Mouse (Mus musculus): ENCODE measurements around the gene Cd40lg.

DNA sequence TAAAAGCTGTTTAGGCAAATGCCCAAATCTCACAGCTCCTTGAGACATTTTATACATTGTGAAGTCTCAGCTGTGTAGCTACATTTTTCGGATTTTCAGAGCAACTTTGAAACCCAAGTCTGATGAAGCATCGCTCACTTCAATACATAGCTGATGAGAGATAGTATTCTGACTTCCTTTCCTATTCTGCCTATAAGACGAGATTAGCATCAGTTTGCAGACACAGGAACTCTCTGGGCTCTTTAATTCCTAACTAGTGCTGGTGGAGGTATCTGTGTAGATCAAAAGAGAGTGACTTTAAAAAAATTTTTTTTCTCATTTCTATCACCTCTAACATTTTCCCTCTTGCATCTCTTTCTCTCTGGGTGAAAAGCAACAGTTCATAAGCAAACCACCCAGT, 26.6 kb downstream of the Cd40lg start:
- TF ChIP-seq CTCF (conservative IDR thresholded peaks at IDR 0.05; ENCODE audit: low read length) (no peak), NANOG (IDR thresholded peaks at IDR 0.05; ENCODE audit: borderline replicate concordance, low read length) (no peak), POU5F1 (IDR thresholded peaks at IDR 0.05; ENCODE audit: borderline replicate concordance, low read length) (no peak)
